Mouse (Mus musculus) midbrain, postnatal 0 days (tissue): ENCODE data around the gene Ptchd4. TPM values are rescaled to one million over a fixed set of nuclear protein-coding genes. Genes with fewer than 3 reads are reported as not detected.
A peak's percentile ranks its signal among the peaks of the same experiment; 100 is the strongest.

ENCODE experiments used
- ATAC-seq: fragments of 200-750 bp; cut with Nextera tagmentation; 2 replicates; pipeline ENCODE4 v1.8.0; 2017; ENCODE audit warnings: moderate number of reproducible peaks, mild to moderate bottlenecking, moderate TSS enrichment, moderate library complexity; ENCODE audit not compliant: low FRiP score
- DNase-seq: peaks from one replicate; pipeline ENCODE4 v3.0.0-alpha.2; 2015; ENCODE audit warnings: low spot score
- H3K27ac ChIP-seq: fragments of 300-500 bp; sonication (generic); 2 replicates; pipeline ENCODE4 v1.5.1; 2014; ENCODE audit warnings: low read depth, mild to moderate bottlenecking, low read length, mixed read lengths
- H3K27me3 ChIP-seq: fragments of 300-500 bp; sonication (generic); 2 replicates; pipeline ENCODE4 v1.6.1; 2014; ENCODE audit warnings: low read length, control low read depth, mixed read lengths; ENCODE audit not compliant: insufficient read depth
- H3K36me3 ChIP-seq: fragments of 300-500 bp; sonication (generic); 2 replicates; pipeline ENCODE4 v1.6.1; 2014; ENCODE audit warnings: low read length, control low read depth, mixed read lengths; ENCODE audit not compliant: insufficient read depth
- H3K4me1 ChIP-seq: fragments of 300-500 bp; sonication (generic); 2 replicates; pipeline ENCODE4 v1.6.1; 2014; ENCODE audit warnings: mild to moderate bottlenecking, control low read depth, antibody characterized with exemption, low read length, mixed read lengths; ENCODE audit not compliant: insufficient read depth
- H3K4me2 ChIP-seq: fragments of 300-500 bp; sonication (generic); 2 replicates; pipeline ENCODE4 v1.6.1; 2014; ENCODE audit warnings: low read depth, mild to moderate bottlenecking, low read length, mixed read lengths; ENCODE audit not compliant: poor library complexity, severe bottlenecking
- H3K4me3 ChIP-seq: fragments of 300-500 bp; sonication (generic); 2 replicates; pipeline ENCODE4 v1.5.1; 2014; ENCODE audit warnings: low read depth, mild to moderate bottlenecking, low read length, moderate library complexity
- H3K9ac ChIP-seq: fragments of 300-500 bp; sonication (generic); replicated peaks from 2 replicates; pipeline ENCODE4 v1.6.1; 2014; ENCODE audit warnings: mild to moderate bottlenecking, low read length, moderate library complexity, mixed read lengths; ENCODE audit not compliant: poor library complexity, severe bottlenecking
- H3K9me3 ChIP-seq: fragments of 300-500 bp; sonication (generic); 2 replicates; pipeline ENCODE4 v1.6.1; 2016; ENCODE audit warnings: low read length, control low read depth
- CTCF ChIP-seq: IDR thresholded peaks from 2 replicates; pipeline ENCODE4 v1.5.1; 2016; ENCODE audit warnings: antibody characterized with exemption, mild to moderate bottlenecking
- WGBS: fragments of 180-500 bp; shearing (Covaris S2); extraction: QIAGEN DNeasy Blood & Tissue Kit; methylation state at CpG from one replicate; pipeline ENCODE4 v1.1.7; 2014; 5-methylcytosine and 5-hydroxymethylcytosine counted together
- polyA plus RNA-seq: library from polyadenylated mRNA; unstranded; fragments of >200 nt; fragmentation: Nextera tagmentation; extraction: Ambion mirVana; gene quantifications from 2 replicates; pipeline ENCODE4 v1.2.1, GENCODE M21; 2015
- total RNA-seq: library from RNA; depleted of rRNA; stranded (reverse); fragments of >200 nt; gene quantifications from 2 replicates; pipeline ENCODE4 v1.2.3, GENCODE M21; 2014

The Ptchd4 gene
- total and polyA plus RNA-seq, 2 experiments from 2014 or later: 9.3 to 10.9 TPM

- peak overlapping the region; percentile 76 for H3K4me3 ChIP-seq
- H3K27ac ChIP-seq: peak overlapping the region; percentile 79
- DNase-seq (no peak), ATAC-seq (peak; percentile 86)
- H3K27me3 ChIP-seq: no peaks in the 10 kb centered on the region
- H3K9me3 ChIP-seq: no peaks in the 10 kb centered on the region
- peak overlapping the region; percentile 84 for H3K4me2 ChIP-seq
- TF ChIP-seq CTCF: no peak
- H3K9ac ChIP-seq: peak overlapping the region; percentile 59
- WGBS: 1% methylated on average over 22 of the region's 22 CpGs
- H3K36me3 ChIP-seq: no peaks in the 10 kb centered on the region
- no peaks in the 10 kb centered on the region for H3K4me1 ChIP-seq
Observed at GRCm38 (mm10) chr17:42316612-42316982, 850 bp downstream of the Ptchd4 start.

GRCm38 (mm10) chr17:42335787-42336186 is 20.0 kb downstream of the Ptchd4 start:
- no peaks in the 10 kb centered on the region for H3K9me3 ChIP-seq
- DNase-seq: no peak
- ATAC-seq: no peak
- H3K27ac ChIP-seq: no peak overlapping the region
- no peak for TF ChIP-seq CTCF
- H3K4me3 ChIP-seq: no peak overlapping the region
- H3K27me3 ChIP-seq: no peaks in the 10 kb centered on the region
- H3K9ac ChIP-seq: no peak overlapping the region
- H3K4me2 ChIP-seq: no peak overlapping the region
- no peaks in the 10 kb centered on the region for H3K36me3 ChIP-seq
- H3K4me1 ChIP-seq: no peaks in the 10 kb centered on the region

GRCm38 (mm10) chr17:42336571-42336970 is 20.8 kb downstream of the Ptchd4 start:
- H3K27me3 ChIP-seq: no peaks in the 10 kb centered on the region
- 83% methylated on average over 6 of the region's 6 CpGs for WGBS
- no peak for DNase-seq

GRCm38 (mm10) chr17:42346027-42346426 is 30.3 kb downstream of the Ptchd4 start:
- Histone ChIP-seq H3K36me3 (no peaks in the 10 kb centered on the region), H3K27ac (no peak overlapping the region), H3K27me3 (no peaks in the 10 kb centered on the region), H3K4me1 (no peaks in the 10 kb centered on the region), H3K9ac (no peak overlapping the region), H3K4me3 (no peak overlapping the region), H3K9me3 (no peaks in the 10 kb centered on the region), H3K4me2 (no peak overlapping the region)
- ATAC-seq (no peak), DNase-seq (no peak)
- no peak for TF ChIP-seq CTCF

More at GRCm38 (mm10) chr17:42336571-42336970, 20.8 kb downstream of the Ptchd4 start:
- no peaks in the 10 kb centered on the region for H3K9me3 ChIP-seq
- TF ChIP-seq CTCF: no peak
- H3K36me3 ChIP-seq: no peaks in the 10 kb centered on the region
- no peak overlapping the region for H3K4me2 ChIP-seq
- no peak overlapping the region for H3K27ac ChIP-seq
- no peak overlapping the region for H3K4me3 ChIP-seq
- no peaks in the 10 kb centered on the region for H3K4me1 ChIP-seq
- ATAC-seq: no peak
- no peak overlapping the region for H3K9ac ChIP-seq

- no peak for DNase-seq
- 79% methylated on average over 1 of the region's 1 CpGs for WGBS
- Histone ChIP-seq H3K9me3 (no peaks in the 10 kb centered on the region), H3K4me2 (no peak overlapping the region), H3K4me3 (no peak overlapping the region), H3K9ac (no peak overlapping the region), H3K27ac (no peak overlapping the region), H3K36me3 (no peaks in the 10 kb centered on the region), H3K27me3 (no peaks in the 10 kb centered on the region), H3K4me1 (no peaks in the 10 kb centered on the region)
- no peak for TF ChIP-seq CTCF
- ATAC-seq: no peak
Observed at GRCm38 (mm10) chr17:42358481-42358880, 42.7 kb downstream of the Ptchd4 start.

GRCm38 (mm10) chr17:42363085-42363710 is 47.5 kb downstream of the Ptchd4 start:
- no peak overlapping the region for H3K4me3 ChIP-seq
- no peaks in the 10 kb centered on the region for H3K36me3 ChIP-seq
- no peak overlapping the region for H3K9ac ChIP-seq
- no peaks in the 10 kb centered on the region for H3K27me3 ChIP-seq
- no peaks in the 10 kb centered on the region for H3K9me3 ChIP-seq
- TF ChIP-seq CTCF: no peak
- DNase-seq (no peak), ATAC-seq (no peak)
- no peak overlapping the region for H3K27ac ChIP-seq
- no peaks in the 10 kb centered on the region for H3K4me1 ChIP-seq
- 61% methylated on average over 6 of the region's 6 CpGs for WGBS
- no peak overlapping the region for H3K4me2 ChIP-seq
